Mouse (Mus musculus) lung, postnatal 0 days (tissue): ENCODE data around the gene Flt4. TPM values are rescaled to one million over a fixed set of nuclear protein-coding genes. Genes with fewer than 3 reads are reported as not detected.
"Not testable (repeated sequence)": the region's sequence is repeated elsewhere in the genome, so short reads cannot be mapped to it uniquely, and the experiment has no call there.

ENCODE experiments used
- ATAC-seq: fragments of 200-750 bp; cut with Nextera tagmentation; 2 replicates; pipeline ENCODE4 v1.8.0; 2017; ENCODE audit warnings: moderate library complexity
- DNase-seq: peaks from one replicate; pipeline ENCODE4 v3.0.0-alpha.2; 2016; ENCODE audit warnings: low spot score
- H3K27ac ChIP-seq: fragments of 300-500 bp; sonication (generic); 2 replicates; pipeline ENCODE4 v1.5.1; 2014; ENCODE audit warnings: antibody characterized with exemption, mild to moderate bottlenecking, low read length, mixed read lengths
- H3K27me3 ChIP-seq: fragments of 300-500 bp; sonication (generic); replicated peaks from 2 replicates; pipeline ENCODE4 v1.6.1; 2014; ENCODE audit warnings: low read length, mixed read lengths; ENCODE audit not compliant: insufficient read depth
- H3K36me3 ChIP-seq: fragments of 300-500 bp; sonication (generic); 2 replicates; pipeline ENCODE4 v1.6.1; 2014; ENCODE audit warnings: low read length, mixed read lengths; ENCODE audit not compliant: insufficient read depth
- H3K4me1 ChIP-seq: fragments of 300-500 bp; sonication (generic); 2 replicates; pipeline ENCODE4 v1.6.1; 2014; ENCODE audit warnings: antibody characterized with exemption, low read depth, low read length, mixed read lengths; ENCODE audit not compliant: insufficient read depth
- H3K4me2 ChIP-seq: fragments of 300-500 bp; sonication (generic); replicated peaks from 2 replicates; pipeline ENCODE4 v1.6.1; 2014; ENCODE audit warnings: low read depth, mild to moderate bottlenecking, low read length, moderate library complexity, mixed read lengths
- H3K4me3 ChIP-seq: fragments of 300-500 bp; sonication (generic); 2 replicates; pipeline ENCODE4 v1.5.1; 2014; ENCODE audit warnings: low read depth, low read length
- H3K9ac ChIP-seq: fragments of 300-500 bp; sonication (generic); replicated peaks from 2 replicates; pipeline ENCODE4 v1.6.1; 2014; ENCODE audit warnings: low read depth, mild to moderate bottlenecking
- H3K9me3 ChIP-seq: fragments of 300-500 bp; sonication (generic); 2 replicates; pipeline ENCODE4 v1.6.1; 2016; ENCODE audit warnings: low read length, mixed read lengths
- CTCF ChIP-seq: IDR thresholded peaks from 2 replicates; pipeline ENCODE4 v1.5.1; 2016; ENCODE audit warnings: antibody characterized with exemption, mild to moderate bottlenecking
- EP300 ChIP-seq: IDR thresholded peaks from 2 replicates; pipeline ENCODE4 v1.6.1; 2016; ENCODE audit warnings: antibody characterized with exemption, mild to moderate bottlenecking, control low read depth
- WGBS: fragments of 180-500 bp; shearing (Covaris S2); extraction: QIAGEN DNeasy Blood & Tissue Kit; methylation state at CpG from one replicate; pipeline ENCODE4 v1.1.7; 2014; 5-methylcytosine and 5-hydroxymethylcytosine counted together
- polyA plus RNA-seq: library from polyadenylated mRNA; unstranded; fragments of >200 nt; fragmentation: Nextera tagmentation; extraction: Ambion mirVana; gene quantifications from 2 replicates; pipeline ENCODE4 v1.2.1, GENCODE M21; 2015

Flt4 gene
- polyA plus RNA-seq, 1 experiment from 2014 or later, result 9.8 TPM

DNA sequence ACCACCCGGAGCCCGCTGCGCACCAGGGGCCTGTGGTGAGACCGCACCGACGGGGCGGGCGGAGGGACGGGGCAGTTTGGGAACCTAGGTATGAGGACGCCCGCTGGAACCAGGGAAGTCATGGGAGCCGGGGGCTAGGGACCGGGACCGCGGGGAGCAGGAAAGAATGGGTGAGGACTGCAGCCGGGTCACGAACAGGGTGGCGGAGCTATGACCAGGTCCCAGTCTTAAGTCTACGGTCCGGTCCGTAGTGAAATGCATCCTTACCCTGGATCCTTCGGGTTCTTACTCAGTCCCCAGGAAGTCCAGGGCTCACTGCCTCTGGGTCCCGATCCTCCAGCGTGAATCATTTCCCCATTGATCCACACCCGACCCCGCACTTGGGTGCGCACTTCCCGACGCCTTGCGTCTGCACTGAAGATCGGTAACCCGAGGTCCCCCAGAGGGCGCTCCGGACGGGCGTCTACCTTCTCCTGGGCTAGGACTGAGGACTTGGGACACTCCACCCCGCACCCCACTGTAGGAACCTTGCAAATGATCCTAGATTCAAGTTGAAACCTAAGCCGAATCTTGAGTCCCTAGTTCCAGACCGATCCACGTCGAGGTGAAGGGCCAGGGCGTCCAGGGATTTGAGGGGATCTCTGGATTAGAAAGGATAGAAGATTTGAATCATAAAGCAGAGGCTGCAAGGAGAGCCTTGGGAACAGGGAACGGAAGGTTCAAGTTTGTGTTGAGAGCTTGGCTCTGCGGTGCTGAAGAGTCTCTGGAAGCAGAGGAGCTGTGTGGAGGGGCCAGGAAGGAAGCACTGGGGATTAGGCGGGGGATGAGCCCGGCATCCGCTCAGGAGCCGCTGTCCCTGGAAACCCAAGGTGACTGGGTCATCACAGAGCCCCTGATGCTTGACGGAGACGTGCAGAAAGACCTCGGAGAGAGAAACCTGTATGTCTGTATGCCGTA is 1.1 kb downstream of the Flt4 start:
- H3K4me1 ChIP-seq, H3K9me3 ChIP-seq, H3K27me3 ChIP-seq, H3K36me3 ChIP-seq, DNase-seq: not testable (repeated sequence)
- Histone ChIP-seq H3K27ac (peak overlapping the region; percentile 47; the same call in 1 of the 2 replicates), H3K9ac (peak overlapping the region; percentile 23), H3K4me2 (peak overlapping the region; percentile 67), H3K4me3 (peak overlapping the region; percentile 49)
- WGBS, result 3% methylated on average over 49 of the region's 52 CpGs
- ATAC-seq, result peak; percentile 59
- peak; percentile 50 for TF ChIP-seq CTCF

DNA sequence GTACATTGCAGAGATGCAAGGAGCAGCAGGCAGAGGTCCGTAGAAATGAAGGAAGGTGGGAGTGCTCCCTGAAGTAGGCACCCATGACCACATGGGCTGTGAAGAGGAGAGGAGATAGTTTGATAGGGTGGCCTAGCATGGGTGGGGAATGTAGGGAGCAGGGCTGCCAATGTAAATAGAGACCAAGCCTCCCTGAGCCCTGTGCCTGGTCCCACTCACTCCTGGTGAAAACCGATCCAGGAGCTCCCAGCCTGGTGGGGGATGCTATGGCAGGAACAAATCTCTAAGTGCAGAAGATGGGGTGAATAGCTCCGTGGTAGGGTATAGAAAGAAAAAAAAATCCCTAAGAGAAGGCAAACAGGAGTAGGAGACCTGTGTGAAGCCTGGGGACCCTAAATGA is 2.3 kb downstream of the Flt4 start:
- H3K27ac ChIP-seq, ATAC-seq, H3K4me1 ChIP-seq, DNase-seq, H3K27me3 ChIP-seq, H3K36me3 ChIP-seq, H3K9ac ChIP-seq, H3K9me3 ChIP-seq, H3K4me3 ChIP-seq: not testable (repeated sequence)
- 16% methylated on average over 3 of the region's 3 CpGs for WGBS
- 0 out of 2 replicates have a peak overlapping the region, but pooled peaks have one; percentile 3 for H3K4me2 ChIP-seq

DNA sequence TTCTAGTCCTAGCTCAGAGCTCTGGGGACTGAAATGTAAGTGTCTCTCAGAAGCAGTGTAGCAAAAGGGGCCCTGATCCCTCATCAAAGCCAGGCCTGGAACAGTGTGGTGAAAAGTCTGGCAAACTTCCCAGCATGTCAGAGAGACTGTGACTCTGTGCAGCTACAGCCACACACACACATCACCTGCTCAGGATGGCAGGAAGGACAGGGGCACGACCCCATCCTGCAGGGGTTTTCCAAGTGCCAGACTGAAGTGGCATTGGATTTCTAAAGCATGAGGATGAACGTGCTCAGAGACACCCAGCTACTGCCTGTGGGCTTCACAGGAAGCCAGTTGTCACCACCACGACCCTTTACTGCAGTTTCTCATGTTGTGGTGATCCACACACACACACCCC is 3.1 kb downstream of the Flt4 start:
- Histone ChIP-seq H3K4me2 (no peak overlapping the region), H3K9me3 (no peaks in the 10 kb centered on the region), H3K4me3 (no peak overlapping the region), H3K4me1 (no peaks in the 10 kb centered on the region; the same call in 1 of the 2 replicates), H3K36me3 (no peaks in the 10 kb centered on the region), H3K27me3 (no peaks in the 10 kb centered on the region), H3K27ac (no peak overlapping the region), H3K9ac (no peak overlapping the region)
- DNase-seq (no peak), ATAC-seq (no peak)
- WGBS, result 19% methylated on average over 3 of the region's 3 CpGs
- TF ChIP-seq EP300 (no peak), CTCF (no peak)

DNA sequence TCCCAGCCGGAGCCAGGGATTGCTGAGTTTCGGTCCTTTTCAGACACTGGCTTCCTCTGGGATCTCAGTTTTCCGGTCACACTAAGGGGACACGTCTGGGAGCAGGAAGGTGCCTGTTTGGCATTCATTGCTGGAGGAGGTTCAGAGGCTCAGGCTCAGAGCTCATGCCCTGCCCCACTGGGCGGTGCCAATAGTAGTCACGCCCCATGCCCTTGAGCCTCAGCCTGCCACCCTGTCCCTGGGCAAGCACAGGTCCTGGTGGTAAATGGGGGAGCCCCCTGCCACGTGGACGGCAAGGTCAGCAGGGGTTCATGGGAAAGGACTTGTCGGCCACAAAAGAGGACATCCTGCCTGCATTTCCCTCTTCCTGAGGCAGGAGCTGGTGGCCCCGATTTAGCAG is 4.3 kb downstream of the Flt4 start:
- Histone ChIP-seq H3K4me1 (no peaks in the 10 kb centered on the region; the same call in 1 of the 2 replicates), H3K36me3 (no peaks in the 10 kb centered on the region), H3K9ac (no peak overlapping the region), H3K27me3 (no peaks in the 10 kb centered on the region), H3K27ac (no peak overlapping the region), H3K4me2 (no peak overlapping the region), H3K4me3 (no peak overlapping the region), H3K9me3 (no peaks in the 10 kb centered on the region)
- ATAC-seq, result peak; percentile 64
- DNase-seq, result peak; percentile 38
- no peak for TF ChIP-seq EP300
- TF ChIP-seq CTCF, result no peak
- WGBS, result 12% methylated on average over 10 of the region's 10 CpGs

DNA sequence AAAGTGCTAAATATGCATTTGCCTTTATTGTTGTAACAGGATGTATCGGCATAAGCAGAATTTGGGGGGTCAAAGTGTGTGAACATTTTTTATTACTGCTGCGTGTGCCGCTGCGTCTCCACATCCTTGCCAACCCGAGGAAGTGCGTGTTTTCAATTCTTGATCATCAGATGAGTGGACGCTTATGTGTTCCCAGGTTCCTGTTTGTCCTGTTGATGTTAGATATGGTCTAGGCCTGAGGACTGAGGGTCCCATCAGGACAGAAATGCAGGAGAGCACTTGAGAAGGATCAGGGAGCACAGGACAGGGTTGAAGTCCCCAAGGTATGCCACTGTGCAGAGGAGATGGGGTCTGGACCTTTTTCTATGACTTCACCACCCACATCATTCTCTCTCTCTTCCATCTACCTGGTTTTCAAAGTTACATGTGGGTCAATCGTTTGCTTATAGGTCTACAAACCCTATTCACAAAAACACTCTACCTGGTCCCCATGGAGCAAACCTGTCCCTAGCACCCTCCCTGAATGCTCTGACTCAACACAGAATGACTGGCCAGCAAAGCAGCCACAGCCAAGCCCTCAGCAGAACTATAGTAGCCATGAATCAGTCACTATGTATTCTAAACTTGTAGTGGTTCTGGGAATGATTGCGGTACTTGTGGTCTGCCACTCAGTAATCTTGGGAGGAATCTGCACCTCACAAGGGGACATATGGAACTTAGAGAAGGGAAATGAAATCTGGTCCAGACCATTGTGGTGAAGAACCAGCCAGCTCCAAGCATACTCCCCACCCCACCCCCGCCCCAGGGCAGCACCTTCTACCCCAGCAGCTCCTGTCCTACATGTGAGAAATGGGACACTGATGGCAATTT is 7.0 kb downstream of the Flt4 start:
- no peaks in the 10 kb centered on the region for H3K27me3 ChIP-seq
- DNase-seq (no peak), ATAC-seq (no peak)
- H3K4me1 ChIP-seq, result no peaks in the 10 kb centered on the region; the same call in 1 of the 2 replicates
- WGBS, result 63% methylated on average over 10 of the region's 10 CpGs
- TF ChIP-seq EP300 (no peak), CTCF (no peak)
- H3K4me2 ChIP-seq, result no peak overlapping the region
- no peak overlapping the region for H3K9ac ChIP-seq
- no peak overlapping the region for H3K27ac ChIP-seq
- no peaks in the 10 kb centered on the region for H3K36me3 ChIP-seq
- H3K4me3 ChIP-seq, result no peak overlapping the region
- H3K9me3 ChIP-seq, result no peaks in the 10 kb centered on the region

DNA sequence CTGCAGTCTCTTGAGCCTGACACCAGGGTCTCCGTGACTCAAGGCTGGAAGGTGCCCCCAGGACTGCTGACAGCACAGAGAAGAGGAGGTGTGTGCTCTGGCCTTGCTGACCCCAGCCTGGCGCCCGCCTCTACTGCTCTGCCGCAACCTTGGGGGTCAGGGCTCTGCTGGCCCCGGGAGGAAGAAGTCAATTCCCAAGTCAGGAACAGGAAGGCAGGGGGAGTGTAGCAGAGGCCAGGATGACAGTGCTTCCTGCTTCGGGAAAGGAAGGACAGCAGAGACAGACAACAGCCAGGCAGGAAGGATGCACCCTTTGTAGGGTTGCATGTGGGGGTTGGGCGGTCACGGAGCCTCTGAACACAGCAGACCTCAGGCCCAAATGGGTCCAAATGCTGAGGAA is 9.4 kb downstream of the Flt4 start:
- Histone ChIP-seq H3K27me3 (no peaks in the 10 kb centered on the region), H3K27ac (no peak overlapping the region), H3K4me1 (no peaks in the 10 kb centered on the region; the same call in 1 of the 2 replicates), H3K4me2 (no peak overlapping the region), H3K9me3 (no peaks in the 10 kb centered on the region), H3K9ac (no peak overlapping the region), H3K36me3 (no peaks in the 10 kb centered on the region), H3K4me3 (no peak overlapping the region)
- TF ChIP-seq EP300 (no peak), CTCF (no peak)
- peak; percentile 30; the same call in 1 of the 2 replicates for ATAC-seq
- 63% methylated on average over 8 of the region's 8 CpGs for WGBS
- no peak for DNase-seq
